Mouse (Mus musculus) megakaryocyte, embryonic 14.5 days (primary cell): ENCODE data around the gene Zfp423.

Source experiments
- FLI1 ChIP-seq: IDR thresholded peaks from 2 replicates; pipeline ENCODE4 v1.6.1; 2012; ENCODE audit warnings: low read length, inconsistent platforms, mixed read lengths
- GATA1 ChIP-seq: IDR thresholded peaks from 3 replicates; pipeline ENCODE4 v1.6.1; 2012; ENCODE audit warnings: mixed read lengths, low read length, inconsistent platforms, borderline replicate concordance

DNA sequence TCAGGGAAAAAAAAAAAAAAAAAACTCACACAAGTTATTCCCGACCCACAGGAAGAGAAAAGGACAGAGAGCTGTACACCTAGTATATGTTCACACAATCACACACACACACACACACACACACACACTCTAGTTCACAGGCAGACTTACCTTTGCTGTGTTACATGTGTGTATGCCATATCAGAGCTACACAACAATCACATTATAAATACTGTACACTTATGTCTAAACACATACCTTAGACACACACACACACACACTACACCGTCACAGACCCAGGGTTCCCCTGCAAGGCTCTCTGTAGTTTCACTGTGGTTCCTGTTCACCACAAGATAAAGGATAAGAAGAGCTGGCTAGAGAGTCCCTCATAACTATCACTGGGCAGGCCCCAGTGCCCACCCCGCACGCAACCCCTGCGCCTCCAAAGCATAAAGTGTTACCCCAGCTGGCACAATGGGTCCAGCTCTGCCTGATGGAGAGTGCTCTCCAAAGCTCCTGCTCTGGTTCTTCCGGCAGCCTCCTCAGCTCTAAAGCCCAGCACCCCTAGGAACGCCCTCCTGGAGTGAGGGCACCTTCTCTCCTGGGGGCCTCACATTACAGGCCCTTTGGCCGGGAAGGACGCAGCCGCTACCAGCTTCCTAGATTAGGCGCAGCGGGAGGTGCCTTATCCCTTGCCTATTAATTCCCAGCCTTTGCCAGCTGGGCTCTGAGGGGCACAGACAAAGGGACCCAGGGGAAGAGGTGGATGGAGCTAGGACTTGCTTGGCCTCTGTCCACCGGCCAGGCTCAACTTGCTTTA, 174.6 kb downstream of the Zfp423 start:
- TF ChIP-seq GATA1 = no peak
- no peak for TF ChIP-seq FLI1
